Mouse (Mus musculus) forebrain, embryonic 11.5 days (tissue): Measurements from ENCODE around the gene Pum1. TPM values are rescaled to one million over a fixed set of nuclear protein-coding genes. Genes with fewer than 3 reads are reported as not detected.

Experiments
- ATAC-seq: fragments of 200-750 bp; cut with Nextera tagmentation; replicated peaks from 2 replicates; pipeline ENCODE4 v1.8.0; 2017; ENCODE audit warnings: moderate TSS enrichment; ENCODE audit not compliant: low FRiP score
- DNase-seq: peaks from one replicate; pipeline ENCODE4 v3.0.0-alpha.2; 2017; ENCODE audit warnings: low spot score
- H3K27ac ChIP-seq: fragments of 300-500 bp; sonication (generic); 2 replicates; pipeline ENCODE4 v1.5.1; 2014; ENCODE audit warnings: low read depth, low read length
- H3K27me3 ChIP-seq: fragments of 300-500 bp; sonication (generic); 2 replicates; pipeline ENCODE4 v1.6.1; 2014; ENCODE audit warnings: mild to moderate bottlenecking, low read length, mixed read lengths; ENCODE audit not compliant: control insufficient read depth, insufficient read depth
- H3K36me3 ChIP-seq: fragments of 300-500 bp; sonication (generic); 2 replicates; pipeline ENCODE4 v1.6.1; 2014; ENCODE audit warnings: mild to moderate bottlenecking, low read length, moderate library complexity, mixed read lengths; ENCODE audit not compliant: control insufficient read depth, insufficient read depth
- H3K4me1 ChIP-seq: fragments of 300-500 bp; sonication (generic); replicated peaks from 2 replicates; pipeline ENCODE4 v1.6.1; 2014; ENCODE audit warnings: low read length, mixed read lengths; ENCODE audit not compliant: control insufficient read depth, insufficient read depth
- H3K4me2 ChIP-seq: fragments of 300-500 bp; sonication (generic); 2 replicates; pipeline ENCODE4 v1.6.1; 2014; ENCODE audit warnings: low read depth, mild to moderate bottlenecking, low read length, moderate library complexity, mixed read lengths; ENCODE audit not compliant: severe bottlenecking
- H3K4me3 ChIP-seq: fragments of 300-500 bp; sonication (generic); 2 replicates; pipeline ENCODE4 v1.5.1; 2014; ENCODE audit warnings: low read depth, low read length
- H3K9ac ChIP-seq: fragments of 300-500 bp; sonication (generic); 2 replicates; pipeline ENCODE4 v1.6.1; 2014; ENCODE audit warnings: low read length
- H3K9me3 ChIP-seq: fragments of 300-500 bp; sonication (generic); 2 replicates; pipeline ENCODE4 v1.6.1; 2016; ENCODE audit warnings: low read length, mixed read lengths; ENCODE audit not compliant: control insufficient read depth
- WGBS: fragments of 180-500 bp; shearing (Covaris S2); extraction: QIAGEN DNeasy Blood & Tissue Kit; methylation state at CpG from one replicate; pipeline ENCODE4 v1.1.7; 2014; 5-methylcytosine and 5-hydroxymethylcytosine counted together
- polyA plus RNA-seq: library from polyadenylated mRNA; unstranded; fragments of >200 nt; fragmentation: Nextera tagmentation; extraction: Ambion mirVana; gene quantifications from 2 replicates; pipeline ENCODE4 v1.2.1, GENCODE M21; 2014

The Pum1 gene
- polyA plus RNA-seq, 1 experiment from 2014 or later: 131 TPM

GRCm38 (mm10) chr4:130752591-130752990, 89.5 kb downstream of the Pum1 start:
- no peak overlapping the region for H3K27ac ChIP-seq
- H3K4me3 ChIP-seq: no peak overlapping the region
- H3K9me3 ChIP-seq: no peaks in the 10 kb centered on the region
- ATAC-seq (no peak), DNase-seq (no peak)
- no peak overlapping the region for H3K9ac ChIP-seq
- no peak overlapping the region for H3K4me2 ChIP-seq
- H3K4me1 ChIP-seq: no peaks in the 10 kb centered on the region
- H3K27me3 ChIP-seq: no peaks in the 10 kb centered on the region
- 82% methylated on average over 7 of the region's 7 CpGs for WGBS
- peaks cover 17% of the 10 kb centered on the region for H3K36me3 ChIP-seq

GRCm38 (mm10) chr4:130753755-130754154, 90.6 kb downstream of the Pum1 start:
- ATAC-seq (no peak), DNase-seq (no peak)
- Histone ChIP-seq H3K4me2 (no peak overlapping the region), H3K4me1 (no peaks in the 10 kb centered on the region), H3K27ac (no peak overlapping the region), H3K9me3 (no peaks in the 10 kb centered on the region), H3K27me3 (no peaks in the 10 kb centered on the region), H3K36me3 (peaks cover 14% of the 10 kb centered on the region), H3K9ac (no peak overlapping the region), H3K4me3 (no peak overlapping the region)
- 82% methylated on average over 5 of the region's 5 CpGs for WGBS

GRCm38 (mm10) chr4:130754776-130755175, 91.7 kb downstream of the Pum1 start:
- H3K4me3 ChIP-seq: no peak overlapping the region
- no peak overlapping the region for H3K9ac ChIP-seq
- H3K4me2 ChIP-seq: no peak overlapping the region
- no peaks in the 10 kb centered on the region for H3K4me1 ChIP-seq
- H3K36me3 ChIP-seq: peaks cover 16% of the 10 kb centered on the region
- H3K9me3 ChIP-seq: no peaks in the 10 kb centered on the region
- WGBS: 89% methylated on average over 2 of the region's 2 CpGs
- DNase-seq (no peak), ATAC-seq (no peak)
- H3K27ac ChIP-seq: no peak overlapping the region
- no peaks in the 10 kb centered on the region for H3K27me3 ChIP-seq

GRCm38 (mm10) chr4:130759875-130760274, 96.8 kb downstream of the Pum1 start:
- DNase-seq (no peak), ATAC-seq (no peak)
- no peaks in the 10 kb centered on the region for H3K27me3 ChIP-seq
- H3K27ac ChIP-seq: no peak overlapping the region
- H3K9ac ChIP-seq: no peak overlapping the region
- WGBS: 90% methylated on average over 2 of the region's 2 CpGs
- H3K4me3 ChIP-seq: no peak overlapping the region
- no peaks in the 10 kb centered on the region for H3K9me3 ChIP-seq
- H3K36me3 ChIP-seq: peaks cover 15% of the 10 kb centered on the region
- no peaks in the 10 kb centered on the region for H3K4me1 ChIP-seq
- no peak overlapping the region for H3K4me2 ChIP-seq

GRCm38 (mm10) chr4:130761809-130762208, 98.7 kb downstream of the Pum1 start:
- H3K9me3 ChIP-seq: no peaks in the 10 kb centered on the region
- peaks cover 19% of the 10 kb centered on the region for H3K36me3 ChIP-seq
- WGBS: 91% methylated on average over 5 of the region's 5 CpGs
- no peaks in the 10 kb centered on the region for H3K27me3 ChIP-seq
- no peak for ATAC-seq
- no peak overlapping the region for H3K9ac ChIP-seq
- no peaks in the 10 kb centered on the region for H3K4me1 ChIP-seq
- no peak overlapping the region for H3K4me3 ChIP-seq
- no peak for DNase-seq
- no peak overlapping the region for H3K27ac ChIP-seq
- H3K4me2 ChIP-seq: no peak overlapping the region

GRCm38 (mm10) chr4:130765399-130766160, 102.5 kb downstream of the Pum1 start:
- Histone ChIP-seq H3K9ac (no peak overlapping the region), H3K4me2 (no peak overlapping the region), H3K9me3 (no peaks in the 10 kb centered on the region), H3K4me3 (no peak overlapping the region), H3K27ac (no peak overlapping the region), H3K27me3 (no peaks in the 10 kb centered on the region), H3K36me3 (peaks cover 28% of the 10 kb centered on the region), H3K4me1 (no peaks in the 10 kb centered on the region)
- 92% methylated on average over 7 of the region's 7 CpGs for WGBS
- ATAC-seq (no peak), DNase-seq (no peak)

- peaks cover 28% of the 10 kb centered on the region for H3K36me3 ChIP-seq
- H3K4me3 ChIP-seq: no peak overlapping the region
- no peaks in the 10 kb centered on the region for H3K4me1 ChIP-seq
- no peak for ATAC-seq
- H3K9me3 ChIP-seq: no peaks in the 10 kb centered on the region
- H3K27ac ChIP-seq: no peak overlapping the region
- DNase-seq: no peak
- no peaks in the 10 kb centered on the region for H3K27me3 ChIP-seq
- WGBS: 100% methylated on average over 1 of the region's 2 CpGs
- H3K9ac ChIP-seq: no peak overlapping the region
- no peak overlapping the region for H3K4me2 ChIP-seq
Observed at GRCm38 (mm10) chr4:130766387-130766786, 103.3 kb downstream of the Pum1 start.

- no peak overlapping the region for H3K27ac ChIP-seq
- H3K4me2 ChIP-seq: no peak overlapping the region
- no peaks in the 10 kb centered on the region for H3K9me3 ChIP-seq
- H3K9ac ChIP-seq: no peak overlapping the region
- no peak for ATAC-seq
- peaks cover 28% of the 10 kb centered on the region for H3K36me3 ChIP-seq
- no peak overlapping the region for H3K4me3 ChIP-seq
- 93% methylated on average over 4 of the region's 4 CpGs for WGBS
- no peaks in the 10 kb centered on the region for H3K27me3 ChIP-seq
- DNase-seq: no peak
- no peaks in the 10 kb centered on the region for H3K4me1 ChIP-seq
Observed at GRCm38 (mm10) chr4:130766926-130767325, 103.8 kb downstream of the Pum1 start.

- Histone ChIP-seq H3K27ac (no peak overlapping the region), H3K4me2 (no peak overlapping the region), H3K9ac (no peak overlapping the region), H3K9me3 (no peaks in the 10 kb centered on the region), H3K4me3 (no peak overlapping the region), H3K27me3 (no peaks in the 10 kb centered on the region), H3K36me3 (peaks cover 16% of the 10 kb centered on the region), H3K4me1 (no peaks in the 10 kb centered on the region)
- no peak for DNase-seq
- WGBS: 94% methylated on average over 4 of the region's 4 CpGs
- ATAC-seq: no peak
Observed at GRCm38 (mm10) chr4:130773899-130774298, 110.8 kb downstream of the Pum1 start.
